Mouse (Mus musculus): ENCODE results near the gene Rpl22l1.

DNA sequence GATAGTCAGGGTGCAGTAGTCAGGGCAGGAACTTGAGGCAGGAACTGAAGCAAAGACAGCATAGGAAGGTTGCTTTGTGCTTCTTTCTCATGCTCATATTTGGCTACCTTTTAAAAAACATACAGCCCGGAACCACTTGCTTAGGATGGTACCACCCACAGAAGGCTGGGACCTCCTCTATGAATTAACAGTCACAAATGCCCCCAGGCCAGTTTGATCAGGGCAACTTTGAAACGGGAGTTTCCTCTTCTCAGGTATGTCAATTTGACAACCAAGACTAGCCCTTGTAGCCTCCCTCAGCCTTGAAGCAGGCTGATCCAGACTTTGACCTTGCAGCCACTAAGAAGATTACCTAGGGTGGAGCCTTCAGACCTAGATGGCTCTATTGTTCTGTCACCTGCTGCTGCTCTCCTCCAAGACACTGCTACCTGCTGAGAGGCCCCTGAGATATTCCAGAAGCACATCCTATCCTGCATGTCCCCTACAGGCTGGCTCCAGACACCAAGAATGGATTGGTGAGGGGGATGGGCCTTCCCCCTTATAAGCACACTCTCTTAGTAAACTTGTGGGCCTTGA lies 31.6 kb downstream of the Rpl22l1 start:
- TF ChIP-seq CTCF (IDR thresholded peaks at IDR 0.05; ENCODE audit: insufficient read depth, low read length) (no peak), POLR2A (IDR thresholded peaks at IDR 0.05; ENCODE audit: borderline replicate concordance, extremely low read depth, low read depth, low read length) (no peak)

Measured in lung, adult 2 months (tissue).